Mouse (Mus musculus) midbrain, embryonic 10.5 days (tissue): Measurements from ENCODE around the gene B4galnt4. TPM values are rescaled to one million over a fixed set of nuclear protein-coding genes. Genes with fewer than 3 reads are reported as not detected.

Source experiments
- DNase-seq: peaks from one replicate; pipeline ENCODE4 v3.0.0-alpha.2; 2017; ENCODE audit warnings: low spot score
- H3K27ac ChIP-seq: fragments of 300-500 bp; sonication (generic); replicated peaks from 2 replicates; pipeline ENCODE4 v1.5.1; 2016; ENCODE audit warnings: mild to moderate bottlenecking
- H3K27me3 ChIP-seq: fragments of 300-500 bp; sonication (generic); 2 replicates; pipeline ENCODE4 v1.6.1; 2016; ENCODE audit warnings: low read depth, mild to moderate bottlenecking; ENCODE audit not compliant: poor library complexity, severe bottlenecking
- H3K36me3 ChIP-seq: fragments of 300-500 bp; sonication (generic); 2 replicates; pipeline ENCODE4 v1.6.1; 2016; ENCODE audit warnings: mild to moderate bottlenecking, moderate library complexity
- H3K4me1 ChIP-seq: fragments of 300-500 bp; sonication (generic); 2 replicates; pipeline ENCODE4 v1.6.1; 2016
- H3K4me3 ChIP-seq: fragments of 300-500 bp; sonication (generic); 2 replicates; pipeline ENCODE4 v1.5.1; 2016; ENCODE audit warnings: mild to moderate bottlenecking, moderate library complexity
- H3K9me3 ChIP-seq: fragments of 300-500 bp; sonication (generic); replicated peaks from 2 replicates; pipeline ENCODE4 v1.6.1; 2016; ENCODE audit warnings: mild to moderate bottlenecking
- WGBS: fragments of 180-500 bp; shearing (Covaris S2); methylation state at CpG from one replicate; pipeline ENCODE4 v1.1.7; 2016; 5-methylcytosine and 5-hydroxymethylcytosine counted together
- polyA plus RNA-seq: library from polyadenylated mRNA; unstranded; fragments of >200 nt; fragmentation: Nextera tagmentation; extraction: Ambion mirVana; gene quantifications from 2 replicates; pipeline ENCODE4 v1.2.1, GENCODE M21; 2016

Gene B4galnt4
- polyA plus RNA-seq, 1 experiment from 2014 or later, result 26.8 TPM

DNA sequence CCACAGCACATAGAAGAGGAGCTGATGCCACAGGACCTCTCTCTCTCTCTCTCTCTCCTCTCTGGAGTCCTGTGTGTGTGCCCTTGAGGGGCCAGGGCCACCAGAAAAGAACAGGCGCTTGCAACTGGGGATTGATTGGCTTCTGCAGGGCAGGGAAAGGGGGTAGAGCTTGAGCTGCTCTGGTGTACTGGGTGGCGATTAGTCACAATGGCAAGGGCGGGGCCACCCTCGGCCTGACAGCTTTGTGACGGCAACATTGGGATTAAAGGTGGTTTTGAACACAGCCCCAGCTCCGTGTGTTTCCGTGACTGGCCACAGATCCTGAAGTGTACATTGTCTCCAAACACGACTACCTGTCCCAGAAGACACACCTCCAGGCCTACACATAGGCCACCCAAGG is 29.3 kb downstream of the B4galnt4 start:
- H3K4me1 ChIP-seq, result peaks cover 32% of the 10 kb centered on the region
- 61% methylated on average over 8 of the region's 8 CpGs for WGBS
- no peak overlapping the region for H3K4me3 ChIP-seq
- H3K9me3 ChIP-seq, result no peaks in the 10 kb centered on the region
- H3K27ac ChIP-seq, result no peak overlapping the region
- peaks cover 87% of the 10 kb centered on the region for H3K27me3 ChIP-seq
- no peak for DNase-seq
- H3K36me3 ChIP-seq, result no peaks in the 10 kb centered on the region

- 6% methylated on average over 37 of the region's 37 CpGs for WGBS
- no peaks in the 10 kb centered on the region for H3K36me3 ChIP-seq
- peaks cover 85% of the 10 kb centered on the region for H3K27me3 ChIP-seq
- peaks cover 32% of the 10 kb centered on the region for H3K4me1 ChIP-seq
- no peaks in the 10 kb centered on the region for H3K9me3 ChIP-seq
- H3K27ac ChIP-seq, result peak overlapping the region; percentile 67; the same call in 1 of the 2 replicates
- peak; percentile 85 for DNase-seq
- peak overlapping the region; percentile 47 for H3K4me3 ChIP-seq
Measured at GRCm38 (mm10) chr7:141092051-141092735, 31.3 kb downstream of the B4galnt4 start.

DNA sequence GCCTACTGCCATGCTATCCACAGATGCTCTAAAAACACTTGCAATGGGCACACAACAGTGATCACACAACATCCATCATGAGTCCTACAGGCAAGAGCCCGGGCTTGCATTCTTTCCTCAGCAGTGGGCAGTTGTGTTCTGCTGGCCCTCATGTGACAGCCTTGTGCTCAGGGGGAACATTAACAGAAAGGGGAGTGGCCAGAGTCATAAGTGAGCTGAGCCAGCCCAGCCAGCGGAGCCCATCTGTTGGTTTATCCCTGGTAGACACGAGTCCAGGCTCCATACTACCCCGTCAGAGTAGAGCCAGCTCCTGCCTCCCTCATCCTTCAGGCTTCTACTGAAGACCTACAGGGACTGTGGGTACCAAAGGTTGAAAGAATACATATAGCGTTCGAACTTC is 33.0 kb downstream of the B4galnt4 start:
- peaks cover 85% of the 10 kb centered on the region for H3K27me3 ChIP-seq
- no peak overlapping the region for H3K27ac ChIP-seq
- no peaks in the 10 kb centered on the region for H3K9me3 ChIP-seq
- WGBS, result 88% methylated on average over 6 of the region's 6 CpGs
- H3K4me3 ChIP-seq, result no peak overlapping the region
- no peak for DNase-seq
- H3K4me1 ChIP-seq, result peaks cover 22% of the 10 kb centered on the region
- H3K36me3 ChIP-seq, result no peaks in the 10 kb centered on the region

- no peak overlapping the region for H3K4me3 ChIP-seq
- WGBS, result 72% methylated on average over 15 of the region's 15 CpGs
- H3K27ac ChIP-seq, result no peak overlapping the region
- no peaks in the 10 kb centered on the region for H3K9me3 ChIP-seq
- no peak for DNase-seq
- peaks cover 24% of the 10 kb centered on the region for H3K4me1 ChIP-seq
- H3K27me3 ChIP-seq, result peaks cover 85% of the 10 kb centered on the region
- no peaks in the 10 kb centered on the region for H3K36me3 ChIP-seq
Measured at GRCm38 (mm10) chr7:141094487-141095205, 33.7 kb downstream of the B4galnt4 start.

GRCm38 (mm10) chr7:141096021-141096420 is 35.1 kb downstream of the B4galnt4 start:
- no peak for DNase-seq
- WGBS, result 79% methylated on average over 6 of the region's 6 CpGs
- Histone ChIP-seq H3K27ac (no peak overlapping the region), H3K27me3 (peaks cover 85% of the 10 kb centered on the region), H3K9me3 (no peaks in the 10 kb centered on the region), H3K36me3 (no peaks in the 10 kb centered on the region), H3K4me1 (peaks cover 31% of the 10 kb centered on the region), H3K4me3 (no peak overlapping the region)

- Histone ChIP-seq H3K4me1 (peaks cover 31% of the 10 kb centered on the region), H3K36me3 (no peaks in the 10 kb centered on the region), H3K9me3 (no peaks in the 10 kb centered on the region), H3K27me3 (peaks cover 85% of the 10 kb centered on the region), H3K27ac (no peak overlapping the region), H3K4me3 (no peak overlapping the region)
- DNase-seq, result no peak
- WGBS, result 37% methylated on average over 6 of the region's 6 CpGs
Measured at GRCm38 (mm10) chr7:141096649-141097056, 35.7 kb downstream of the B4galnt4 start.

DNA sequence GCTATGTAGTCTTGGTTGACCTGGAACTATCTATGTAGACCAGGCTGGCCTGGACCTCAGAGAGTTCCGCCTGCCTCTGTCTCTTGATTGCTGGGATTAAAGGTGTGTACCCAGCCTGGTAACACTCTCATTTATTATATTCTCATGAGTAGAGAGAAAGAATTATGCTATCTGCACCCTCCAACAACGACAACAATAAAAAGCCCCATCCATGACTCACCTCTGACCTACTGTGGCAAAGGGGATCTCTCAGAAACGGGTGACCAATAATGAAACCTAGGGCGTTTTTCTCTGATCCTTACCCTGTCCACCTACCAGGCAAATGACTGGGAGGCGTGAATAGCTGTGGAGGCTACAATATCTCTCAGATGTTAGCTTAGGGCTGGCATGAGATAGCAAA is 36.3 kb downstream of the B4galnt4 start:
- peaks cover 85% of the 10 kb centered on the region for H3K27me3 ChIP-seq
- H3K4me3 ChIP-seq, result no peak overlapping the region
- no peaks in the 10 kb centered on the region for H3K36me3 ChIP-seq
- peaks cover 26% of the 10 kb centered on the region for H3K4me1 ChIP-seq
- H3K9me3 ChIP-seq, result no peaks in the 10 kb centered on the region
- 80% methylated on average over 5 of the region's 5 CpGs for WGBS
- H3K27ac ChIP-seq, result no peak overlapping the region
- DNase-seq, result no peak

GRCm38 (mm10) chr7:141099911-141100691 is 39.2 kb downstream of the B4galnt4 start, which contains the start of gene Sigirr:
Gene Sigirr, minus strand, starts transcription at chr7:141100572.
- peaks cover 12% of the 10 kb centered on the region for H3K4me1 ChIP-seq
- 0 out of 2 replicates have a peak within 1 kb of the TSS, but pooled peaks have one; percentile 9 for H3K27ac ChIP-seq
- H3K4me3 ChIP-seq, result peak within 1 kb of the TSS; percentile 57
- H3K9me3 ChIP-seq, result no peaks in the 10 kb centered on the region
- 1% methylated on average over 56 of the region's 56 CpGs for WGBS
- H3K36me3 ChIP-seq, result no peaks in the 10 kb centered on the region
- H3K27me3 ChIP-seq, result peaks cover 67% of the 10 kb centered on the region
- DNase-seq, result peak; percentile 46

DNA sequence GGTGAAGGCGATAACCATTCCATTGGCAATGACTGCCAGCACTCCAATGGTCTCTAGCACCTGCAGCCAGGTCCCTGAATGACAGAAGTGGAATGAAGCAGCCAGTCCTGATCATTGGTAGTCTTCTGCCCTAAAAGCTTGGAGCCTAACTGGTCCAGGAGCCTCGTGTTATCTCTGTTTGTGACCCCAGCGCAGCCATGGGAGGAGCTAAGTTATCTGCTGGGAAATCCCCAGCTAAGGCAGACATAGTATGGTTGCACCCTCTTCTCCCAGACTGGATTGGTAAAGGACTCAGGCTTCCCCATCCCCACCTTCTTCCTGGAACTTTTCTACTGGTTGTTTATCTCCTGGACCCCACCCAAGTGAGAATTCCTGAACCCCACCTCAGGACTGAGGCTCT is 42.3 kb downstream of the B4galnt4 start:
- Histone ChIP-seq H3K4me3 (no peak overlapping the region), H3K27ac (no peak overlapping the region), H3K27me3 (peaks cover 49% of the 10 kb centered on the region), H3K36me3 (no peaks in the 10 kb centered on the region), H3K9me3 (no peaks in the 10 kb centered on the region), H3K4me1 (peaks cover 12% of the 10 kb centered on the region)
- 68% methylated on average over 3 of the region's 3 CpGs for WGBS
- no peak for DNase-seq

GRCm38 (mm10) chr7:141115874-141116273 is 55.0 kb downstream of the B4galnt4 start:
- Histone ChIP-seq H3K4me3 (no peak overlapping the region), H3K9me3 (no peaks in the 10 kb centered on the region), H3K4me1 (no peaks in the 10 kb centered on the region), H3K27ac (no peak overlapping the region), H3K36me3 (no peaks in the 10 kb centered on the region), H3K27me3 (peaks cover 25% of the 10 kb centered on the region)
- no peak for DNase-seq
- WGBS, result 93% methylated on average over 9 of the region's 9 CpGs

- peaks cover 25% of the 10 kb centered on the region for H3K27me3 ChIP-seq
- 0 out of 2 replicates have a peak, but pooled peaks cover 3% of the 10 kb centered on the region for H3K4me1 ChIP-seq
- no peak within 1 kb of the TSS for H3K4me3 ChIP-seq
- H3K36me3 ChIP-seq, result no peaks in the 10 kb centered on the region
- no peak for DNase-seq
- H3K27ac ChIP-seq, result no peak within 1 kb of the TSS
- whole genome bisulfite sequencing, result 11% methylated on average over 9 of the region's 9 CpGs
- H3K9me3 ChIP-seq, result no peaks in the 10 kb centered on the region
Measured at GRCm38 (mm10) chr7:141117636-141118035, 56.7 kb downstream of the B4galnt4 start, which contains the start of gene Ano9. Gene Ano9, minus strand, starts transcription at chr7:141117806.

DNA sequence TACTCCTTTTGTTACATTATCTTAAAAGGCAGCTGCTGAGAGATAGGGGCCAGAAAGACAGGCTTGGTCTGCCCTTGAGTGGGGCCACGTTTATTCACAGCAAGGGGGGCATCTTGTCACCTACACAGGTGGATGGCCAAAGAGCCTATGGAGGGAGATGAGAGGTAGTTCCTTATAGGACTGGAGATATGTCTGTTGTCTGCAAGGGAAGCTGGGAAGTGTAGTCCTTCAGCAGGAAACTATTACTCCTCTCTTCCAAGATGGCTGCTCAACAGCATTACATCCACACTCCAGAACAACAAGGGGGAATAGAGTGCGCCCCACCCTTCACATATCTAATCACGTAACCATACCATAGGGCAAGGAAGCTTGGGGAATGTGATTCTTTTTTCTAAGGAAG is 58.6 kb downstream of the B4galnt4 start:
- H3K9me3 ChIP-seq, result no peaks in the 10 kb centered on the region
- H3K4me3 ChIP-seq, result no peak overlapping the region
- H3K27ac ChIP-seq, result no peak overlapping the region
- WGBS, result 72% methylated on average over 3 of the region's 3 CpGs
- H3K27me3 ChIP-seq, result peaks cover 25% of the 10 kb centered on the region
- no peak for DNase-seq
- peaks cover 12% of the 10 kb centered on the region for H3K4me1 ChIP-seq
- no peaks in the 10 kb centered on the region for H3K36me3 ChIP-seq
